16 mouse cellular contexts compared by ENCODE assay signal in genomic region chr7:48830395-48830794, GRCm38 (mm10). TPM values are rescaled to one million over a fixed set of nuclear protein-coding genes. Genes with fewer than 3 reads are reported as not detected.
DNase-seq lines count a peak whose midpoint lies in the region; ATAC-seq and TF ChIP-seq lines count a peak whose summit lies in the region.
"Had no signal": no experiment of that assay in that cellular context is flagged by ENCODE, and none has a peak within 500 bp of the region (broad histone marks: within the 10 kb centered on the region; RNA-seq: fewer than 3 reads in every experiment).

No protein-coding gene starts in this region.

- no peak for TF ChIP-seq CTCF in kidney, postnatal 0 days (IDR thresholded peaks at IDR 0.05; ENCODE audit: low read depth)

- no peak for ATAC-seq in kidney, postnatal 0 days (replicated peaks; ENCODE audit: low FRiP score, low read depth)
- peak; percentile 58 for ATAC-seq in heart, embryonic 12.5 days (ENCODE audit: insufficient number of reproducible peaks, low FRiP score)
- no peak for ATAC-seq in forebrain, embryonic 13.5 days
- ATAC-seq: forebrain, embryonic 14.5 days; liver, embryonic 12.5 days; midbrain, embryonic 16.5 days had no signal

- H3K4me3 ChIP-seq in kidney, postnatal 0 days (replicated peaks; ENCODE audit: low read depth, low read length): no peak overlapping the region
- no peak overlapping the region for H3K4me3 ChIP-seq in heart, embryonic 12.5 days
- no peak overlapping the region for H3K4me3 ChIP-seq in forebrain, embryonic 13.5 days
- H3K4me3 ChIP-seq: liver, embryonic 12.5 days had no signal

- DNase-seq in kidney, postnatal 0 days (ENCODE audit: low spot score): peak; percentile 37
- DNase-seq in kidney, postnatal 25 days: no peak
- DNase-seq in heart, postnatal 4 days: peak; percentile 47
- peak; percentile 30 to 68 for DNase-seq in lung, postnatal 4 days
- no peak for DNase-seq in left cerebral cortex, postnatal 14 days (ENCODE audit: low spot score in 2 of 2)
- no peak for DNase-seq in adrenal gland, adult 18-20 months (ENCODE audit: low spot score in 2 of 2)
- DNase-seq: cerebellum, adult 9-11 months; kidney, adult 9 months; left cerebral cortex, postnatal 4 days; thymus, postnatal 4 days had no signal

- peaks cover 19% of the 10 kb centered on the region; the same call in 1 of the 2 replicates for H3K36me3 ChIP-seq in kidney, postnatal 0 days (ENCODE audit: insufficient read depth, low read length)
- H3K36me3 ChIP-seq in heart, embryonic 12.5 days: peaks cover 62% of the 10 kb centered on the region
- peaks cover 26% of the 10 kb centered on the region for H3K36me3 ChIP-seq in forebrain, embryonic 13.5 days (ENCODE audit: poor library complexity, severe bottlenecking)

- H3K4me2 ChIP-seq in kidney, postnatal 0 days (ENCODE audit: low read length): no peak overlapping the region
- H3K4me2 ChIP-seq in heart, embryonic 12.5 days: 0 out of 2 replicates have a peak overlapping the region, but pooled peaks have one; percentile 4
- no peak overlapping the region for H3K4me2 ChIP-seq in forebrain, embryonic 13.5 days
- H3K4me2 ChIP-seq: liver, embryonic 12.5 days had no signal

- no peak overlapping the region for H3K27ac ChIP-seq in kidney, postnatal 0 days
- peak overlapping the region; percentile 82 for H3K27ac ChIP-seq in heart, embryonic 12.5 days (ENCODE audit: poor library complexity, severe bottlenecking)
- no peak overlapping the region for H3K27ac ChIP-seq in forebrain, embryonic 13.5 days
- H3K27ac ChIP-seq: liver, embryonic 12.5 days had no signal

- 29% methylated on average over 2 of the region's 2 CpGs for WGBS in kidney, postnatal 0 days
- 13% methylated on average over 2 of the region's 2 CpGs for WGBS in heart, embryonic 12.5 days
- WGBS in forebrain, embryonic 13.5 days: 72% methylated on average over 2 of the region's 2 CpGs

- H3K4me1 ChIP-seq in kidney, postnatal 0 days (replicated peaks; ENCODE audit: insufficient read depth, low read length): no peaks in the 10 kb centered on the region
- H3K4me1 ChIP-seq in heart, embryonic 12.5 days (replicated peaks): peaks cover 80% of the 10 kb centered on the region
- H3K4me1 ChIP-seq in forebrain, embryonic 13.5 days: peaks cover 12% of the 10 kb centered on the region

- intact Hi-C loops in left cerebral cortex, postnatal 14 days (cut with DNase I): no loop called here

- H3K27me3 ChIP-seq in kidney, postnatal 0 days (ENCODE audit: insufficient read depth, low read length): no peaks in the 10 kb centered on the region
- H3K27me3 ChIP-seq in heart, embryonic 12.5 days (replicated peaks): no peaks in the 10 kb centered on the region
- H3K27me3 ChIP-seq in forebrain, embryonic 13.5 days: no peaks in the 10 kb centered on the region
- H3K27me3 ChIP-seq: liver, embryonic 12.5 days had no signal

- H3K9ac ChIP-seq in kidney, postnatal 0 days (ENCODE audit: low read depth, low read length): no peak overlapping the region
- H3K9ac ChIP-seq in heart, embryonic 12.5 days: no peak overlapping the region
- H3K9ac ChIP-seq in forebrain, embryonic 13.5 days: no peak overlapping the region
- H3K9ac ChIP-seq: liver, embryonic 12.5 days had no signal

- no peaks in the 10 kb centered on the region for H3K9me3 ChIP-seq in kidney, postnatal 0 days (replicated peaks; ENCODE audit: low read length)
- no peaks in the 10 kb centered on the region for H3K9me3 ChIP-seq in heart, embryonic 12.5 days (replicated peaks)
- no peaks in the 10 kb centered on the region for H3K9me3 ChIP-seq in forebrain, embryonic 13.5 days (replicated peaks)
- H3K9me3 ChIP-seq: liver, embryonic 12.5 days had no signal

RNA-seq across cellular contexts. Expression of gene Csrp3, which starts 17.4 kb away (rescaled TPM):
- not detected in 2 replicates for polyA plus RNA-seq in kidney, postnatal 0 days (2015; fragmentation: Nextera tagmentation; extraction: Ambion mirVana)
- polyA plus RNA-seq in heart, embryonic 12.5 days (2016; fragmentation: Nextera tagmentation; extraction: Ambion mirVana): 1,088 and 1,135 TPM in 2 replicates
- 1,000 to 10,000 TPM; 1,381 to 1,460 TPM for total RNA-seq in heart, postnatal 4 days (2021)
- total RNA-seq in left cerebral cortex, postnatal 14 days (2021): not detected
- polyA plus RNA-seq in forebrain, embryonic 13.5 days (2015; fragmentation: Nextera tagmentation; extraction: Ambion mirVana): 0.77 TPM in 1 of 2 replicates, not detected in the other
- total RNA-seq in adrenal gland, adult 18-20 months (2021): under 1 TPM in 1 of 2 experiments, not detected in 1; 0.38 TPM
- total RNA-seq: left cerebral cortex, postnatal 4 days had no signal
- polyA plus RNA-seq: forebrain, embryonic 14.5 days; large intestine, adult 2 months; midbrain, embryonic 16.5 days had no signal

RNA-seq across cellular contexts. Expression of gene Zdhhc13, which starts 41.6 kb away (rescaled TPM):
- 43.2 and 45.2 TPM in 2 replicates for polyA plus RNA-seq in kidney, postnatal 0 days (2015; fragmentation: Nextera tagmentation; extraction: Ambion mirVana)
- polyA plus RNA-seq in heart, embryonic 12.5 days (2016; fragmentation: Nextera tagmentation; extraction: Ambion mirVana): 36.1 and 41.9 TPM in 2 replicates
- 10 to 100 TPM; 21.2 to 22.6 TPM for total RNA-seq in heart, postnatal 4 days (2021)
- 10 to 100 TPM; 28.9 to 29.3 TPM for total RNA-seq in left cerebral cortex, postnatal 14 days (2021)
- 38.5 and 42.3 TPM in 2 replicates for polyA plus RNA-seq in forebrain, embryonic 13.5 days (2015; fragmentation: Nextera tagmentation; extraction: Ambion mirVana)
- total RNA-seq in adrenal gland, adult 18-20 months (2021): 1 to 10 TPM; 7.8 to 8.2 TPM

RNA-seq across cellular contexts. Expression of gene E2f8, which starts 51.0 kb away (rescaled TPM):
- 5.5 and 7.3 TPM in 2 replicates for polyA plus RNA-seq in kidney, postnatal 0 days (2015; fragmentation: Nextera tagmentation; extraction: Ambion mirVana)
- 23.0 and 24.3 TPM in 2 replicates for polyA plus RNA-seq in heart, embryonic 12.5 days (2016; fragmentation: Nextera tagmentation; extraction: Ambion mirVana)
- 10 to 100 TPM; 17.6 to 18.5 TPM for total RNA-seq in heart, postnatal 4 days (2021)
- under 1 TPM; 0.70 to 0.87 TPM for total RNA-seq in left cerebral cortex, postnatal 14 days (2021)
- 12.6 TPM in 2 replicates for polyA plus RNA-seq in forebrain, embryonic 13.5 days (2015; fragmentation: Nextera tagmentation; extraction: Ambion mirVana)
- total RNA-seq in adrenal gland, adult 18-20 months (2021): under 1 TPM; 0.45 to 0.53 TPM

Comparison
In these comparisons a context has a peak if more than half of its experiments do, and no peak if none do; other contexts are left out.
1. DNase-seq: peak in kidney, postnatal 0 days (single experiment), heart, postnatal 4 days (single experiment) and lung, postnatal 4 days (2 of 2); none in kidney, postnatal 25 days (0 of 2), left cerebral cortex, postnatal 14 days (0 of 2) and adrenal gland, adult 18-20 months (0 of 2).
2. RNA of gene Csrp3, which starts 17.4 kb away (total RNA-seq): 1,381 to 1,460 TPM in heart, postnatal 4 days; 0.38 TPM in adrenal gland, adult 18-20 months and not detected in left cerebral cortex, postnatal 14 days; every median in the first group is over 100 times any median in the second.
3. RNA of gene E2f8, which starts 51.0 kb away (total RNA-seq): 17.6 to 18.5 TPM in heart, postnatal 4 days; 0.70 to 0.87 TPM in left cerebral cortex, postnatal 14 days and 0.45 to 0.53 TPM in adrenal gland, adult 18-20 months; every median in the first group is over 4 times any median in the second.